Mouse (Mus musculus) adrenal gland, postnatal 36 days (tissue): ENCODE measurements around the gene Coa5. TPM values are rescaled to one million over a fixed set of nuclear protein-coding genes. Genes with fewer than 3 reads are reported as not detected.

Source experiments
- DNase-seq, 2 experiments: peaks; one replicate each; pipeline ENCODE4 v3.0.0; 2021; ENCODE audit warnings: mixed read lengths in 1 of 2
- total RNA-seq, 2 experiments: library from RNA; stranded (reverse); gene quantifications; 2 replicates each; pipeline ENCODE4 v1.2.3; 2021

The Coa5 gene
- total RNA-seq, 2 experiments from 2014 or later: 103 to 112 TPM

GRCm38 (mm10) chr1:37430297-37430840 lies 466 bp upstream of the Coa5 start:
- peak in 1 of 2 experiments; percentile 23 for DNase-seq

GRCm38 (mm10) chr1:37428911-37429310 lies 992 bp downstream of the Coa5 start:
- DNase-seq: peak; percentile 48 to 49

GRCm38 (mm10) chr1:37427144-37427875 lies 2.6 kb downstream of the Coa5 start:
- no peak for DNase-seq

GRCm38 (mm10) chr1:37419420-37419819 lies 10.5 kb downstream of the Coa5 start:
- peak; percentile 27 to 41 for DNase-seq

- DNase-seq: no peak
Measured at GRCm38 (mm10) chr1:37415394-37415793, 14.5 kb downstream of the Coa5 start.

- DNase-seq: no peak
Measured at GRCm38 (mm10) chr1:37409647-37410046, 20.3 kb downstream of the Coa5 start.

GRCm38 (mm10) chr1:37408678-37409077 lies 21.2 kb downstream of the Coa5 start:
- DNase-seq: no peak

- DNase-seq: no peak
Measured at GRCm38 (mm10) chr1:37408059-37408458, 21.8 kb downstream of the Coa5 start.

- no peak for DNase-seq
Measured at GRCm38 (mm10) chr1:37407228-37407627, 22.7 kb downstream of the Coa5 start.

- DNase-seq: no peak
Measured at GRCm38 (mm10) chr1:37405137-37405536, 24.8 kb downstream of the Coa5 start.

GRCm38 (mm10) chr1:37401687-37402086 lies 28.2 kb downstream of the Coa5 start:
- peak; percentile 65 to 67 for DNase-seq

- DNase-seq: no peak
Measured at GRCm38 (mm10) chr1:37399734-37400133, 30.2 kb downstream of the Coa5 start.

GRCm38 (mm10) chr1:37398961-37399360 lies 30.9 kb downstream of the Coa5 start:
- DNase-seq: no peak

GRCm38 (mm10) chr1:37396481-37396880 lies 33.4 kb downstream of the Coa5 start:
- DNase-seq: no peak

- DNase-seq: no peak
Measured at GRCm38 (mm10) chr1:37393174-37393573, 36.7 kb downstream of the Coa5 start.

- DNase-seq: no peak
Measured at GRCm38 (mm10) chr1:37386448-37386971, 43.4 kb downstream of the Coa5 start.

GRCm38 (mm10) chr1:37384304-37384703 lies 45.6 kb downstream of the Coa5 start:
- no peak for DNase-seq

- DNase-seq: no peak
Measured at GRCm38 (mm10) chr1:37380913-37381312, 49.0 kb downstream of the Coa5 start.

- DNase-seq: no peak
Measured at GRCm38 (mm10) chr1:37379536-37379935, 50.4 kb downstream of the Coa5 start.

- no peak for DNase-seq
Measured at GRCm38 (mm10) chr1:37378095-37378494, 51.8 kb downstream of the Coa5 start.

GRCm38 (mm10) chr1:37376751-37377150 lies 53.2 kb downstream of the Coa5 start:
- no peak for DNase-seq

- no peak for DNase-seq
Measured at GRCm38 (mm10) chr1:37376177-37376576, 53.7 kb downstream of the Coa5 start.

- DNase-seq: peak; percentile 27 to 39
Measured at GRCm38 (mm10) chr1:37368768-37369385, 61.0 kb downstream of the Coa5 start.
